Mouse (Mus musculus) left cerebral cortex, adult 18-20 months (tissue): ENCODE measurements around the gene Bcl2l13. TPM values are rescaled to one million over a fixed set of nuclear protein-coding genes. Genes with fewer than 3 reads are reported as not detected.
"Not testable (repeated sequence)": the region's sequence is repeated elsewhere in the genome, so short reads cannot be mapped to it uniquely, and the experiment has no call there.

Experiments
- DNase-seq, 2 experiments: peaks; one replicate each; pipeline ENCODE4 v3.0.0; 2021 to 2022; ENCODE audit warnings: low spot score in 2 of 2, mixed read lengths in 1 of 2
- long read RNA-seq, 2 experiments: library from polyadenylated mRNA; stranded (forward); transcript quantifications; one replicate each; pipeline ENCODE4 v2.0.0; 2021
- total RNA-seq, 2 experiments: library from RNA; stranded (reverse); gene quantifications; 2 replicates each; pipeline ENCODE4 v1.2.3; 2021

The Bcl2l13 gene
- 10 to 100 TPM; 43.3 to 48.1 TPM for total RNA-seq
- long read RNA-seq, experiment 1, full-length matches to known transcripts: 35 of 53 reads
- long read RNA-seq, experiment 1, partial matches to known transcripts: 7 of 53 reads
- long read RNA-seq, experiment 1, other reads (novel, unspliced or antisense): 11 of 53 reads
- long read RNA-seq, experiment 2, full-length matches to known transcripts: 23 of 31 reads
- long read RNA-seq, experiment 2, partial matches to known transcripts: 3 of 31 reads
- long read RNA-seq, experiment 2, other reads (novel, unspliced or antisense): 5 of 31 reads

GRCm38 (mm10) chr6:120835474-120836374 lies at the start of gene Bcl2l13:
Bcl2l13 (plus strand) TSS chr6:120836212.
- peak; percentile 93 for DNase-seq

DNA sequence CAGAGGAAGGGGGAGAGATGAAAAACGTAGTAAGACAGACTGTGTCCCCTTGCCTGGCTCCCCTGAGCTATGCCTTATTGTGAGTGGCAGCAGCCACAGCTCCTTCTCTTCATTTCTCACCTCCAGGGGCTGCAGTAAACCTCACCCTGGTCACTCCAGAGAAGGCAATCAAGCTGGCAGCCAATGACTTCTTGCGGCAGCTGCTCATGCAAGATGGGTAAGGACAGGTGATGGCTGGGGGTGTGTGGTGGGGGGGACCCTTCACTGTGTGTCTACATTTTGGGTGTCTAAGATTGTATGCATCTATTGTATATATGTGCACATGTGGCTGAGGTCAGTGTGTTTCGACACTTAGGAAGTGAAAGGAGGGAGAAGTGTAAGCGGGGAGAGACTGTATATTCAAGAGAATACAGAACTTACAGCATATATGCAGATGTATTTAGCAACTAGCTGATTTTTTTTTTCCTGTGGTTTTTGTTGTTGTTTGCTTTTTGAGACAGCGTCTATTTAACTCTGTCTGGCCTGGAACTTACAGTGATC lies 47.9 kb upstream of the Bcl2l13 start:
- no peak for DNase-seq

- DNase-seq: no peak
Observed at GRCm38 (mm10) chr6:120788904-120789303, 47.1 kb upstream of the Bcl2l13 start.

GRCm38 (mm10) chr6:120790153-120790552 lies 45.9 kb upstream of the Bcl2l13 start:
- no peak for DNase-seq

- DNase-seq: no peak
Observed at GRCm38 (mm10) chr6:120790717-120791116, 45.3 kb upstream of the Bcl2l13 start.

GRCm38 (mm10) chr6:120792947-120793346 lies 43.1 kb upstream of the Bcl2l13 start:
- peak; percentile 40 to 44 for DNase-seq

- DNase-seq: no peak
Observed at GRCm38 (mm10) chr6:120795422-120796086, 40.5 kb upstream of the Bcl2l13 start.

GRCm38 (mm10) chr6:120796111-120796510 lies 39.9 kb upstream of the Bcl2l13 start:
- peak; percentile 53 to 79 for DNase-seq

- DNase-seq: peak; percentile 35 to 41
Observed at GRCm38 (mm10) chr6:120798019-120798418, 38.0 kb upstream of the Bcl2l13 start.

GRCm38 (mm10) chr6:120798905-120799304 lies 37.1 kb upstream of the Bcl2l13 start:
- DNase-seq: no peak

DNA sequence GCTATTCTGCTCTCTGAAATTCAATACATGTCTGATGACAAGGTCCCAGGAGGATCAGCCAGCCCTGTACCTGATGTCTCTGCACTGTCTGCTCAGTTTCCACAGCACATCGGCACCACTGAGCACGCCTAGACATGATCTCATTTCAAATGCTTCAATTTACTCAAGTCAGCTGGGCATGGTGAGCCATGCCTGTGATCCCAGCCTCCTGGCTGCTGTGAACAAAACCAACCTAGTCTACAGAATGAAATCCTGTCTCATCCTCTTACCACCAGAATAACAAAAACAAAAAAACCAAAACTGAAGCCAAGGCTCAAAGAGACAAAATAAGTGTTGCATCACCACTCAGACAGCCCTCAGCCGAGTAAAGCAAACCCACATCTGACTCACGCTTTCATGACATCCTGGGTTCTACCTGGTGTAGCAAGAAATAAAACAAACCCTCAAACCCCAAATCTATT lies 36.4 kb upstream of the Bcl2l13 start:
- DNase-seq: peak in 1 of 2 experiments; percentile 26

DNA sequence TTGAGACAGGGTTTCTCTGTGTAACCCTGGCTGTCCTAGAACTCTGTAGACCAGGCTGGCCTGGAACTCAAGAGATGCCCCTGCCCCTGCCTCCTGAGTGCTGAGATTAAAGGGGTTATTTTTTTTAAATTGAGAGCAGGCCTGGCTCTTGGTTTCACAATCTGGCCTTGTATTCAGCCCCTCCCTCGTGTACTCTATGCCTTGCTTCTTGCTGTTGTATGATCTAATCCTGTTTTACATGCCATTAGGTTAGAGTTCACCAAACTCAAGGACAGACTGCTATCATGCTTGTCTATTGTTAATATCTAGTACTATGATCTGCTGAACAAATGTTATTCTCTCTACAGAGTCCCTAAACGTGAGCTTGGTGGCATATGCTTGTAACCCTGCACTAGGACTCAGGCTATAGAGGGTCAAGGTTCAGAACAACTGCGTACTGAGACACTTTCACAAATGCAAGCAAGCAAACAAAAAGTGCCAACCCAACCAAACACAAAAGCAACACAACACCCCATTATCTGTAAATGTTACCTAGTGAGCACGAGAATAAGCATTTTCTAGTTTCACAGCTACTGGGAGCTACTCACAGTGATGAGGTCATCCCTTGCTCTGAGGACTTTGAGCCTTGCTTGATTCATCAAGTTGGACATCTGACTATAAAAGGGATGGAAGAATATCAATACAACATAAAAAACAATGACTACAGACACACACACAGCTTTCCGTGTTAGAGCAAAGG lies 28.8 kb upstream of the Bcl2l13 start:
- DNase-seq: no peak

GRCm38 (mm10) chr6:120807738-120808081 lies 28.3 kb upstream of the Bcl2l13 start:
- no peak for DNase-seq

DNA sequence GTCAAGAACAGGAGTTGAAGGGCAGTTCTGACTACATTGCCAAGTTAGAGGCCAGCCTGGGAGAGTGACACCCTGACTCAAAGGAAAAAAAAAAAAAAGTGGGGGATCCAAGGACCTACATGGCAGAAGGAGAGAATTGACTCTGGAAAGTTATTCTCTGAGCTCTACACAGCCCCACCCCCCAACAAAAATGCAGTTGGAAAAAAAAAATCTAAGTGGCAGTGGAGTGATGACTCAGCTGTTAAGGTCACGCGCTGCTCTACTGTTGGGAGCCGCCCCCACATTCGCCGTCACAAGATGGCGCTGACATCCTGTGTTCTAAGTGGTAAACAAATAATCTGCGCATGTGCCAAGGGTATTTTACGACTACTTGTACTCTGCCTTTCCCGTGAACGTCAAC lies 24.0 kb upstream of the Bcl2l13 start:
- DNase-seq: not testable (repeated sequence)

GRCm38 (mm10) chr6:120819294-120819693 lies 16.7 kb upstream of the Bcl2l13 start:
- no peak for DNase-seq

GRCm38 (mm10) chr6:120820144-120820543 lies 15.9 kb upstream of the Bcl2l13 start:
- DNase-seq: no peak

DNA sequence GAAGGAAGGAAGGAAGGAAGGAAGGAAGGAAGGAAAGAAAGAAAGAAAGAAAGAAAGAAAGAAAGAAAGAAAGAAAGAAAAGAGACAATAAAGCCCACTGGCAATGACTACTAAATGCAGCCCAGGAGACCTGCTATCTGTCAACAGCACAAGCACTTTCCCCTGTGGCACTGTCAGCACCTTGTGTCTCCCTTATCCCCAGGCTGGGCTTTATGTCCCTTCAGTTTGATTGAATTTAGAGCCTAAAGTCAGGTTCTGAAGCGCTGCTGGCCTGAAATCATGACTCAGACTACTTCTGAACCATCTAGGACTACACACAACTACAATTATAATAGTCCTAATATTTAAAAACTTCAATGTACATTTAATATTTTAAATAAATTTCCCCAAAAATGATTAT lies 15.1 kb upstream of the Bcl2l13 start:
- no peak for DNase-seq

DNA sequence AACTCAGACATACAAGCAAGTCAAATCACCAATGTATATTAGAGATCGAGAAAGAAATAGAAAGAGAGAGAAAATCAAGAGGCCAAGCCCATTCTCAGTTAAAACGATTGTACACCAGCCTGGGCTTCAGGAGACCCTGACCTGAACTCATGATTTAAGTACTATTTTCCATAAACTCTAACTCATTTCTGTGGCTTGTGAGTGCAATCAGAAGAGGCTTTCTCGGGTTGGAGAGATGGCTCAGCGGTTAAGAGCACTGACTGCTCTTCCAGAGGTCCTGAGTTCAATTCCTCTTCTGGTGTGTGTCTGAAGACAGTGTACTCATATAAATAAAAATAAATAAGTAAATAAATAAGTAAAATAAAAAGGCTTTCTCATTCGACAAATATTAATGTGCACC lies 14.3 kb upstream of the Bcl2l13 start:
- no peak for DNase-seq

GRCm38 (mm10) chr6:120822307-120822928 lies 13.6 kb upstream of the Bcl2l13 start, which contains the start of gene Atp6v1e1:
Atp6v1e1 (minus strand) TSS chr6:120822793.
- peak; percentile 87 to 93 for DNase-seq

DNA sequence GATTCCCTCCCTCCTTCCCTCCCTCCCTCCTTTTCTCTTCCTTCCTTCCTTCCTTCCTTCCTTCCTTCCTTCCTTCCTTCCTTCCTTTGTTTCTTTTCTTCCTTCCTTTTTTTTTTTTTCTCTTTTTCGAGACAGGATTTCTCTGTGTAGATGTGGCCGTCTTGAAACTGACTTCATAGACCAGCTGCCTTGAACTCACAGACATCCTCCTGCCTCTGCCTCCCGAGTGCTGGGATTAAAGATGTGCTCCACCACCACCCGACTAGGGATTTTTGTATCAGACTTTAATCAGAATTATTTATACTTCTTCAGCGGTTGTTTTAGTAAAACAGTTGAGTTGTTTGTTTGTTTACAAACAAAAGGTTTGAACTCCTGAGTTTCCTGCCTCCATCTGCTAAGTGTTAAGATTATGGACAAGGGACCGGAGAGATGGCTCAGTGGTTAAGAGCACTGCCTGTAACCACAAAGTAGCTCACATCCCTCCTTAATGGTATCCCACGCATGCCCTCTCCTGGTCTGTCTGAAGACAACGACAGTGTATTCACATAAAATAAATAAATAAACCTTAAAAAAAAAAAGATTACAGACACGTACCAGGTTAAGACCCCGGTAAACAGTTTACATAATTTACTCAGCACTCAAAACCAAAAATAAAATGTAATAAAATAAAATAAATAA lies 12.9 kb upstream of the Bcl2l13 start:
- DNase-seq: no peak
